Mouse (Mus musculus): ENCODE results near the gene Lrrc20.

Lrrc20 gene

DNA sequence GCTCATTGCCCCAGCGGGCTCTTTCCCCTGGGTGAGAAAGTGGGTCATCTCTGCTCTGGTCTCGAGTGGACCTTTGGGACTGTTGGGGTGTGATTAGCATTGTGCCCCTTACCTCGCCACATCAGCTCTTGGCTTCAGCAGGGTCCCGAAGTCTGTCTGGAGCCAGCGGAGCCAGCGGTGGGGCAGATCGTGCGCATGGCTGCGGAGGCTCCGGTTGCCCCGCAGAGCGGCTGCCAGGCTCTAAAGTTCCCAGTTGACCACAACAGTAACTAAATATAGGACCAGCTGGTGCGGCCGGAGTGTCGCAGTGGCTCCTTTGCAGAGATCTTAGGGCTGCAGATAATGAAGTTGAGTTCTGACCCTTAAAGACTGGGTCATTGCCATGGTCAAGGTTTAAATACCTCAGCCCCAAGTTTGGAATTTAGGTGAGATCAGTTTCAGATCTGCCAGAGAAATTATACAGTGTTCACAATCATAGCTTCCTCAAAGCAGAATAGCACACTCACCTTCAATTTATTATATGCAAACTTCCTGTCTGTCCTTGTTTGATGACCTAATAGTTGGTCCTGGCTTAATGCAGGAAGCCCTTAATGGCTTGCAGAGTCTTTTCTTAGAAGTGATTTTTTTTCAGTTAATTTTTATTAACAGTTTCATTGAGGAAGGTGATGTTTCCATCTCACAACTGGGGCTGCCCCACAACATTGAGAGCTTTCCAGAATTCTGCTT lies 1.0 kb downstream of the Lrrc20 start:
- DNase-seq = no peak

DNA sequence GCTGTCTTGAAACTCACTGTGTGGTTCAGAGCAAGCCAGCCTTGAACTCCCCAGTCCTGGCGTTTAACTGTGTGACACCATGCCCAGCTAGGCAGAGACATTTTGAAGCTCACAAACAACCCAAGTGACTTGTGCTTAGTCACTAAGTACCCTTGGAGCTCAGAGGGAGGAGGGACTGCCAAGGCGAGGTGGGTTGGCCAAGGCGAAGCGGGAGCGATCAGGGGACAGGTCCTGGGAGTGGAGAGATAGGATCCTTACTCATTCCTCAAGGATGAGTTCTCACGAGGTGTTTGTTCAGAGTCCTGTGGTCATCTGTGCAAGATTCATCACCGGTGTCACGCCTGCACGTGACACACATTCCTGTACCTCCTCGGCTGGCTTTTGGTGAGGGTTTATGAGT lies 3.9 kb downstream of the Lrrc20 start:
- DNase-seq = no peak

DNA sequence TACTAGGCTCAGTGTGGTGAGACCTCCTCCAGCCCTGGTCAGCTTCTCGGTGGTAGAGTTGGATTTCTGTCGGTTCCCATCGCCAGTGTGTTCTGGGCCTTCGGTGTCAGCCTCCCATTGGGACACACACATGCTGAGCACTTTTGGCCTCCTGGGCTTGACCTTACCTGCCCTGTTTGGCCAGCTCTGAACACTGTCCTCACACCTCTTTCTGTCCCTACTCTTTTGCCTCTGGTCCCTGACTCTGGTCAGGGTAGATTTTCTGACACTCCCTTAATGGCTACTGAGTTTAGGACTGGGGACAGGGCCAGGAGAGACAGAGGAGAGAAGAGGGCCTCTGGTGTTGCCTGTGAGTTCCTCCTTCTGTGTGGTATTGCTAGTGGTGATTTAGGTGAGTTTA lies 4.3 kb downstream of the Lrrc20 start:
- DNase-seq = no peak

DNA sequence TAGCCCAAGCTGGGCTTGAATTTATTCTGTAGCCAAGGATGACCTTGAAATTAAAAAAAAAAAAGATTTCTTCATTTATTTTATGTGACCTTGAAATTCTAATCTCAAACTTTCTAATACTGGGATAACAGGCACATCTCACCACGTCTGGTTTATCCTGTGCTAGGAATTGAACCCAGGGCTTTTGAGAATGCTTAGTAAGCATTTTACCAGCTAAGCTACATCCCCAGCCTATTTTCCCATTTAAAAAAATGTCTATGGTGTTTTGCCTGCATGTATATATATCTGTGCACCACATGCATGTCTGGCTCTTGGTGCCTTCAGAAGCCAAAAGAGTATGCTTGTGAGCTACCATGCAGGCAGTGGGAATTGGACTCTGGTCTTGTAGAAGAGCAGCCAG lies 4.9 kb downstream of the Lrrc20 start:
- DNase-seq = no peak

DNA sequence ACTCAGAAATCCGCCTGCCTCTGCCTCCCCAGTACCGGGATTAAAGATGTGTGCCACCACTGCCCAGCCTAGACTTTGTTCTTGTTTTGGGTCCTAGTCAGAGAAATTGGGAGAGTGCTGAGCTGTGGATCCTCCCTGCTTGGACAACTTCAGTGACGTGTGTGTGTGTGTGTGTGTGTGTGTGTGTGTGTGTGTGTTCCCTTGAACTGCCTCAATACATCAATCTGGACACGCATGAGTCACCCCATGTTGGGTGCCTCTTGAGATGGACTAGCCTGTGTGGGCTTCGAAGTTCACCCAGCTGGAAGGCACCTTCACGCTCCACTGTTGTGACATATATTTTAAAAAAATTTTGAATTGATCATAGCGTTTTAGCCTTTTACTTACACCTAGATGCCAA lies 7.2 kb downstream of the Lrrc20 start:
- no peak for DNase-seq

DNA sequence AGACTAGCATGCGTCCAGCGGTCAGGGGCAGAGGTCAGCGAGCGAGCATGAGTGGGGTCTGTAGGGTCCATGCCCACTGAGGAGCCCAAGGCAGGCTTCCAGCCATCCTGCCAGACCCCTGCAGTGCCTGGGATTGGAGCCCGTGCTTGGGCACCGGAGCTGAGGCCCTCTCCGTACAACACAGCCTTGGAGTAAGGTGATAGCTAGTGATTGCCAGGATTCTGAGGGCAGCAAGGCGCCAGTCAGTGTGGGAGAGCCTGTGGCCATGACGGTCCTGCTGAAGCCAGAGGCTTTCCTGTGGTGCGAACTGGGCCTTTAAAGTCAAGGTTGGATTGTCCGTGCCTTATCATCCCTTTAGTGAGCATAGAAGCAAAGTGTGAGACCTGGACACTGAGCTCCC lies 9.2 kb downstream of the Lrrc20 start:
- DNase-seq = no peak

DNA sequence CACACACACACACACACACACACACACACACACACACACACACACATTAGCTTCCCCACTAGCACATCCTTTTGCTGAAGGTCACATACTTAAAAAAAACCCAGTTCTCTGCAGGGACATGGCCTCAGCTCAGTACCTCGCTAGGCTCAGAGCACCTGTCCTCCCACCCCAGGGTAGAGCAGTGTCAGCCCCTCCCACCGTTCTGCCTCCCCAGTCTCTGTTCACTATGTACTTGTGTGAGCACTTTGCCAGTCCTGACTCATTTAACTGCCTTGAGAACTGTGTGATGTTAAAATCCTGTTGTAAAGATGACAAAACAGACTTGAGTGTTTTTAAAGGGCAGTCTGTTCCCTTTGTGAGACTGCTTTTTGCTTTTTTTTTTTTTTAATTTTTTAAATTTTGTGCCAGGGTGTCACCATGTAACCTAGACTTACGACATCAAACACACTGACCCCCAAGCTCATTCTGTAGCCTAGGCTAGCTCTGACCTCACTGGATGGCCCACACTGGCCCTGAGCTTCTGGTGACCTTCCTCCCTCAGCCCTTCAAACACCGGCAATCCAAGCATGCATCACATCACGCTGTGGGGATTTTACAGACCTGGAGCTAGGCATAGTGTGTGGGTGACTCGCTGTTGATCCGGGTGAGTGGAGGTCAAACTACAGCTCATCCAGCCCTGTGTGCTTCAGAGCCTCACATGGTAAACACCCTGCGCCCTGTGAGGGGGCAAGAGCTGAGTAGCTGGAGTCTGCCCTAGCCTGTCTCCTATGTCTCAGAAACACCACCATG lies 11.1 kb downstream of the Lrrc20 start:
- DNase-seq = no peak

DNA sequence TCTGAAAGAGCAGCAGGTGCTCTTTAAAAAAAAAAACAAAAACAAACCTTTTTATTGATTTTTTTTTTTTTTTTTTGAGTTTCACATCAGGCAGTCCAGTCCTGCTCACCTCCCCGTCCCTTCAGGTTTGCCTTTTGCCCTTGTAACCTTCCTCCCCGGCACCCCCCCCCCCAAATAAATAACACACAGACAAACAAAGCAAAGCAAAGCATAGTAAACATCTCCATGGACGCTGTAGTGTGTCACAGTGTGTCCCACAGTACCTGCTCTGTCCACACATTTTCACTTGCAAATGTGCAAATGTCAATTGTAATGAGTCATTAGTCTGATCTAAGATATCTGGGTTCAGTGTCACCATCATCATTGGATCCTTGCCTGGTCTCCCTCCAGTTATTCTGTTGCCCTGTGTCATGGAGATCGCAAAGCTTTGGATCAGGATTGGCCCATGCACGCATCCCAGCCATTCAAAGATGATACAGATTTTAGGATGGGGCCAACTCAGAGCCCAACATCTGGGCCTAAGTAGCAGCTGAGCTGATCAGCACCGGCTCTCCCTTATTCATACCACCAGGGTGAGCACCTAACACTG lies 13.0 kb downstream of the Lrrc20 start:
- no peak for DNase-seq

DNA sequence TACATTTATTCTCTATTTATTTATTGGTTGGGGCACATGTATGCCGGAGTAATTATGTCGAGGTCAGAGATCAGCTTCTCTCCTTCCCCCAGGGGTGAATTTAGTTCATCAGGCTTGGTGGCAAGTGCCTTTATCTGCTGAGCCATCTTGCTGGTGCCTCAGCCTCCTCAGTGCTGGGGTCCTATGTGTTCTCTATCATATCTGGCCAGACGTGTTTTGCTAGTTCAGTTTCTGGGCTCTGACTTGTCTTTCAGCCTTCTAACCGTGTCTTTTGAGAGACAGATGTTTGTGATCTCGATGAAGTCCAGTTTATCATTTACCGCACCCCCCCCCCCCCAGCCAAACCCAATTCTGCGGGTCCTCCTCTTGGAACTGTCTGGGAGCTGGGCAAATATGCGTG lies 16.0 kb downstream of the Lrrc20 start:
- no peak for DNase-seq

DNA sequence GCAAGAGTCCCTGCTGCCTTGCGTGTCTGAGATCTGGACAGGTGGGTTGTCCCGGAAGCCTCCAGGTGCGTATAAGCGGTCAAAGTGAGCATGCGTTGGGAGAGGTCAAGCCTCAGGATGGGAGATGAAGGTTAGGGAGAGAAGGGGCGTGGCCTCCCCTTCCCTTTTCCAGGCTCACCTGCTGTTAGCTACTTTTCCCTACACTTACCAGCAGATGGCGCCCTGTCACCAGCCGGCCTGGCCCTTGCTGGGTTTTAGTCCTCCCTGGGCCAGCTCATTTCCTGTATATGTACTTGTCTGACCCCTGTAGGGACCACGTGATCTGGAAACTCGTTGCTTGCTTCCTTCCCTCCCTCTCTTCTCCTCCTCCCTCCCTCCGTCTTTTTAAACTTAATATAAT lies 16.4 kb downstream of the Lrrc20 start:
- DNase-seq = peak; percentile 76

DNA sequence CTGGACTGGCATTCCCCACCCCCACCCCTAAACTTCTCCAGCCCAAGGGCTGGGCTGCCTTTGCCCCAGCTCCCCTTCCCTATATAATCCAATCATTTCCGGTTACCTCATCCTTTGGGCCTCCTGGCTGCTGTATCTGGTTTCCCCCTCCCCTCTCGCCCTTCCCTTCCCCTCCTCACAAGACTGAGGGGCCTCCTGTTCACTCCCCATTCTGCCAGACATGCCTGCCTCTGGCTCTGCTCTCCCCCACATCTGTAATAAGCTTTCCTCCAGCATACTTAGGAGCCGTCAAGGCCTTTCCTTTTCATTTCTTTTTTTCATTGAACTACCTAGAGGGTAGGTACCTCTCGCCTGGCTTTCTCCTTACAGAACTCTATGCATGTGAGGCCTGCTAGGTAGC lies 19.9 kb downstream of the Lrrc20 start:
- no peak for DNase-seq

DNA sequence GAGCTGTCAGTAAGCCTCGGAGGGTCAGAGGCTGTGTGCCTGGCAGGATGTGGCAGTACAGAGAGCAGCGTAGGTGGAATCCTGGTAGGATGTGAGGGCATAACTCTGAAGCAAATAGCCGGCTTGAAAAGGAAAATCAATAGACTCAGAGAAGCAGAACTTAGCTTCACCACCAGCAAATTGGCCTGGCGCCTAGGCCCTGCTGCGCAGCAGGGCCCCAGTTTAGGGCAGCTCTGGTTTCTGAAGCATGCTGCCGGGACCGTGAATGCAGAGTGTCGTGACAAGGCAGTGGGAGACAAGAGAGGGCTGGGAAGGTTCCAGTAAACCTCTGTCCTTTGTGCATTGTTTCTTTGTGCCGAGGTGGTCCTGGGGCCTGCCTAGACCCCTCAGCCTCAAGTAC lies 20.6 kb downstream of the Lrrc20 start:
- no peak for DNase-seq

DNA sequence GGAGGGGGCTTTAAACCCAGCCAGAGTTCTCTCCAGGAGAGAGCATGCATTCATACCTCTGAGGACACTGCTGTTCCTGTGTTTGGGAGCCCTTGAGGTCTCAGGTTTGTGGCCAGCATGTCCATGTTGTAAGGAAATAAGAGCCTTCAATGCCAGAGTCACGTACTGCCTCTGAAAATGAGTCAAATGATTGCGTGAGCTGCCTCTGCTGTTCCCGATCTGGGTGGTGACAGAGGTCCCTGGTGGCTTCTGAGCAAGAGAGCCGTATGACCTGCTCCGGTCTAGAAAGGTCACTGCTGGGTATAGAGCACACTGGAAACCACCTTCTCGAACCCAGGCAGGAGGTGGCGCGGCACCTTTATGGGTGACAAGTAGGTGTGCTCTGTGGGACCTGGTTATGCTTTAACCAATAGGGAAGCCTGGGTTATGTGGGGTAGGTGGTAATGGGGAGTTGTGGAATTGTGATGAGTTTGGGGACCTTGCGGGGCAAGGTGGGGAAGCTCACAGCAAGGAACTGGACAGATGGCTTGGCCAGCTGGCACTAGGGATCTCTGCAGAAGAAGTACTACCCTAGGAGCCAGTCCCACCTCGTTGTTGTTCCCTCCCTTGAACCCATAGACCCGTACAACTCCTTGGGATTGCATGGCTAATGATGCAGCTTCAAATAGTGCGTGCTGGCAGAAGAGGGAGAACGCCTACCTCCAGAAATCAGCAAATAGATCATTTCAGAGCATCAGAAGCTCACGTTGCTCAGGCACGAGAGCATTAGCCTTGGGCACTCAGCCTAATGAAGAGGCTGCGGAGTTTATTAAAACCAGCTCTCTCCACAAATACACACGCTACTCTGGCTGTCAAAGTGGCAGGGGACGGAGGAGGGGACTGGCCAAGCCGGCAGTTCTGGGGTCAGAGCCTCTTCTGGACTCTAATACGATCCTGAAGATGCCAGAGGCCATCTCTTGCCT lies 24.2 kb downstream of the Lrrc20 start:
- no peak for DNase-seq

DNA sequence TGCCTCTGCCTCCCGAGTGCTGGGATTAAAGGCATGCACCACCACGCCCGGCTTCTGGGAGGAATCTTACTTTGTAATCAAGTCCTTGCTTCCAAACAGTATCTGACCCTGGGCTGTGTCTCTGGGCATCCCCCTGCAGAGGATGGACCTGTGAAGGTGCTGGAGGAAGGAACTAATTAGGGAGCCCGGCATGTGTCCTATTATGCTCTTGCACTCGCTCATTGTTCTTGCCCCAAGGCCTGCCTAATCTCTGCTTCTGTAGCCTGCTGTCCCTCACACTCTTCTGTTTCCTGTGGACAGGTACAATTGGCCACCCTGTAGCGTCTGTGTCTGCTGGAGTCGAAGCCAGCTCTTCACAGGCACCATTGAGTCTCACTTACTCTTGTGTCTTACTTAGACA lies 25.2 kb downstream of the Lrrc20 start:
- no peak for DNase-seq

DNA sequence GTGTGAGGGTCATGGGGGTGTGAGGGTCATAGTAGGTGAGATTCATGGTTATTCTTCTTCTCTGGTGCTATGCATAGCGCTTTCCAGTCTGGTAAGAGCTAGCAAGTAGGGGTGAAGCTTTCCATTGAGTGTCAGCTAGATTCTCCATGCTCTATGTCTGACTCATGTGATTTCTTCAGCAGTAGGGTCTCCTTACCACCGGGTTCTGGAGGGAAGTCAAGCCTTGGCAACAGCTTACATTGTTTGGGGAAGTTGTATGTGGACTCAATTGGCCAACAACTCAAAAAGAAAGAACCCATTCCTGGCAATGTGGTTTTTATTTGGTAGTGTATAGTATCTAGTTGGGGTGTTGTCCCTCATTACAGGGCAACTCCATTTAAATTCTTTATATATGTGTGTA lies 28.5 kb downstream of the Lrrc20 start:
- DNase-seq = no peak

DNA sequence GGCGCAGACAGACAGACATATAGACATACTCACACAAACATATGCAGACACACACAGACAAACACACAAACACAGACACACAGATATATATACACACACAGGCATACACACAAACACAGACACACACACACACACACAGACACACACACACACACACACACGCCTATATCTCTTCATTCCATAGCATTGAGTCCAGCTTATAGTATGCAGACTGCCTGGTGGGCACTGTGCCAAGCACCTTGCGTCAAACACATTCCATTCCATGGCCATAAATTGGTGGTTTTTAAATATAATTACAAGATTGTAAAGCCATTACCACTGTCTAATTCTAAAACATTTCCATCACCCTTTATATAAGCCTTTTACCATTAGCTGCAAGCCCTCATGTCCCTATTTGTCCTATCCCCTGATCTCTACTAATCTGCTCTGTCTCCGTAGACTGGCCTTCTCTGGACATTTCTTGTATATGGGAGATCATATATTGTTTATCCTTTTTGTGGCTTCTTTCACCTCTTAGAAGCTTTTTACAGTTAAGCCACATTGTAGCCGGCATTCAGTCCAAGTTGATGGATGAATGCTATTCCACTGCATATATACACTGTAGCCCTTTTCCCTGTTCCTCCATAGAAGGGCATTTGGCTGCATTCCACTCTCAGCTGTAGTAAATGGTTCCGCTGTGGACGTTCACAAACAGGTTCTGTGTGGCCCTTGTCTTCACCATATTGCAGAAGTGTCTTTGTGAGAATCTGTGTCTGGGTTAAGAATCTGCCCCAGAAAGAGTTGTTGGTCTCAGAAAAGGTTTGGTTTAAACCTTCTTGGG lies 31.0 kb downstream of the Lrrc20 start:
- no peak for DNase-seq

DNA sequence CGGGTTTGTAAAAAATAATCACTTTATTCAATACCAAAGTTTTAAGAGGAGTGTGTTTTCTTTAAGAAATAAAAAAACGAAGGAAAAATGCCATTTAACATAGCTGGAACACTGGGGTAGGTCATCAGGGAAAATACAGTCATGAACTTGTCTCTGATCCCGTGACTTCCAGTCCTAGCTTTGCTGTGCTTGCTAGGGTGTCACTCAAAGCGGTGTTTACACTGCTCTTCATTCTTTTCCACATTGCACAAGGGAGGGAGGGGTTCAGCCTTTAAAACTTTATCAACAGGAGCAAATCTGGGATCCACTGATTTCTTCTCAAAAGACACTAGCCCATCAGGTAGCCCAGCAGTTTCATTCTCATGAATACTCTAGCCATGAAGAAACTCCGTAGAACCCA lies 34.3 kb downstream of the Lrrc20 start:
- DNase-seq = no peak

DNA sequence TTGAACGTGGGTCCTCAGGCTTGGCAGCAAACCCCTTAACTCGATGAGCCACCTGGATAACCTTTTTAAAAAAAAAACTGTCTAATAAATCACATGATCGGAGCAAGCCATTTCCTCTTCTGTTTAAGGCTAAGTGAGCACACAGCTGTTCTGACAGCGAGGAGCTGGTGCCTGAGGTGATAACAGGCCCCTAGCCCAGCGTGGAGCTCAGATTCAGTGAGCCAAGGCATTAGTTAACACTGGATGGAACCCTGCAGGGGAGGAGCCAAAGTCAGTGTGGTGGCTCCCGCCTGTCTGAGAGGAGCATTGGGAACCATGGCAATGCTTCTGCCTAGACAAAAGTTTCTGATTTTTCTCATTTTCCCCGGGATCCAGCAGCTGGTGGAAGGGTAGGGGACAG lies 35.2 kb downstream of the Lrrc20 start:
- DNase-seq = no peak

DNA sequence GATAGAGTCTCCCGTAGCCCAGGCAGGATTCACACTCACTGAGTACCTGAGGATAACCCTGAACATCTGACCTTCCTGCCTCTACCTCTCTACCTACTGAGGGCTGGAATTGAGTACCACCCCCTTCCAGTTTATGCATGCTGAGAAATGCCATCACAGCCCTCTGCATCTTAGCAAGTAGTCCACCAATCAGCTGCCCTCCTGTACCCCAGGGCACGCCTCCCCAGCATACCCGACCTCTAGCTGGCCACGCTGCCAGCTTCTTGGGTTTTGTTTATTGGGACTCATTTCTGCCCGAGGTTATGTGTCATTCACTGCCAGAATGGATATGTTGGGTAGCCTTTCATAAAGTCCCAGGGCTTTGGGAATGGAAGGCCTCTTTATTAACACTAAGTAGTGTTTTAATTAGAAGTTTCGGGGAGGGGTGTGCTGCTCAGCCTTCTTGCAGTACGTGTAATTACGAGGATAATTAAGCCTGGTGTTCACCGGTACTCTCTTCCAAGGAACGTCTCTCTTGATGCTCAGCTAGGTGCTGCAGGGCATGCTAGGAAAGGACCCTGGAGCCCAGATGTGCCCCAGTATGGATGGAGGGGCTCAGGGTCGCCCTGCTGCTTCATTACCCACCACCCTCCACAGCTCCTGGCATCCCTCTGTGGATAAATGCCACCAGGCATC lies 36.8 kb downstream of the Lrrc20 start:
- DNase-seq = no peak

DNA sequence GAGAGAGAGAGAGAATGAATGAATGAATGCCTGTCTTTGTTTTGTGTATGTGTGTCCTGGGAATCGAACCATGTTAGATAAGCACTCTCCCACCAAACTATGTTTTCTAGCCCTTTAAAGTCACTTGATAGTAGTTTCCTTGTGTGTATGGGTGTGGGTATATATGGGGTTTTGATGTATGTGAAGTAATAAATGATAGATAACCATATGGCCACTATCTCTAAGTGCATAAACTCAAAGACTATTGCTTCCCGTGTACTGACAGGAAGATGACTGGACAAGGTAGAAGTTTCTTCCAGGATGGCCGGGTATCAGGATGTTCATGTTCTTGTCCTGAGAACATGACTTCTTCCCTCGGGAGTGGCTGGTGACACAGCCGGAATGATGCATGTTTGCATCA lies 41.3 kb downstream of the Lrrc20 start:
- no peak for DNase-seq

DNA sequence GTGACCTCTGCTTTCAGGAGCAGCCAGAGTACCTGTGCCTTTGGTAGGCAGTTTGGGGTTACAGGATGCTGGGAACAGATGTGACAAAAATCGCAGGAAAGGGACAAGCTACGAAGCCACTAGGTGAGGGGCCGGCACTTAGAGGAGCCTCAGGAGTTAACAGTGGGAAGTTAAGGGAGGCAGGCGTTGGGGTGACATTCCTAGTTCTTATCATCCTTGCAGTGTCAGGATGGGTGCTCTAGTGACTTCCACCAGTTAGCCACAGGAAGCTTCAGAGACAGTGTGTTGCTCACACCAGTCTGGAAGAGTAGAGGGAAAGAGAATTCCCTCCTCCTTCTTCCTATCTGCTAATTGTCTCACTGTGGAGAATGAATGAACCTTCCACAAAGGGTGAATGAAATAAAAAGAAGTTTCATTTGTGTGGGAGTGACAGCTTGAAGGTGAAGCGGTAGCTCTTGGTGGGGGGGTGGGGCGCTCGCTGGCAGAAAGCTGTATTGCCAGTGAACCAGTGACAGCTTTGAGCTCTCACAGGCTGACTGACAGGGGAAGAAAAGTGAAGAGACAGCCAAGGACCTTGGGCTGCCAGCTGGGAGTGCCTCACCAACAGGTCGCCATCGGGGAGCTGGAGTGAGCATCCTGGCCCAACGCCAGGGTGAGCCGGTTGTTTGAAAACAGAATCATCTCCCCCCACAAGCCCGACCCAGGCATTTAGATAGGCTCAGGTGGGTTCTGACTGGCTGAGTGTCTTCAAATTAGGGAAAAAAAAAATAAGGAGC lies 41.9 kb downstream of the Lrrc20 start:
- no peak for DNase-seq

All from cerebellum, adult 8-10 months (tissue).